Mouse (Mus musculus) heart, adult 2 months (tissue): ENCODE measurements around the gene Pir. TPM values are rescaled to one million over a fixed set of nuclear protein-coding genes. Genes with fewer than 3 reads are reported as not detected.
A peak's percentile ranks its signal among the peaks of the same experiment; 100 is the strongest.

Experiments
- DNase-seq, 2 experiments: peaks; one replicate each; pipeline ENCODE4 v3.0.0; 2021
- H3K27ac ChIP-seq: fragments of 200-600 bp; 2 replicates; pipeline ENCODE4 v1.8.1; 2022
- H3K27me3 ChIP-seq: fragments of 200-500 bp; 2 replicates; pipeline ENCODE4 v1.6.1; 2012; ENCODE audit warnings: mild to moderate bottlenecking, low read length, inconsistent platforms, mixed read lengths; ENCODE audit not compliant: control insufficient read depth, insufficient read depth
- H3K36me3 ChIP-seq: fragments of 200-500 bp; 2 replicates; pipeline ENCODE4 v1.6.1; 2012; ENCODE audit warnings: low read length, inconsistent platforms; ENCODE audit not compliant: control insufficient read depth, insufficient read depth
- H3K4me1 ChIP-seq: fragments of 200-500 bp; 2 replicates; pipeline ENCODE4 v1.6.1; 2011; ENCODE audit warnings: low read length; ENCODE audit not compliant: control insufficient read depth, insufficient read depth
- H3K4me3 ChIP-seq: fragments of 200-600 bp; 2 replicates; pipeline ENCODE4 v1.8.1; 2022
- H3K79me2 ChIP-seq: fragments of 200-500 bp; replicated peaks from 2 replicates; pipeline ENCODE4 v1.6.1; 2012; ENCODE audit warnings: mild to moderate bottlenecking, inconsistent platforms, low read length, moderate library complexity, mixed read lengths; ENCODE audit not compliant: control insufficient read depth, insufficient read depth
- H3K9ac ChIP-seq: fragments of 200-500 bp; 2 replicates; pipeline ENCODE4 v1.6.1; 2012; ENCODE audit warnings: low read depth, mild to moderate bottlenecking, control low read depth, inconsistent platforms, low read length, mixed read lengths
- CTCF ChIP-seq: fragments of 200-600 bp; IDR thresholded peaks from 2 replicates; pipeline ENCODE4 v1.8.1; 2022; ENCODE audit warnings: antibody characterized with exemption, mild to moderate bottlenecking, moderate library complexity
- EP300 ChIP-seq: fragments of 200-500 bp; IDR thresholded peaks from 2 replicates; pipeline ENCODE4 v1.6.1; 2011; ENCODE audit warnings: low read depth, low read length, control low read depth; ENCODE audit not compliant: insufficient read depth
- POLR2A ChIP-seq: fragments of 200-500 bp; IDR thresholded peaks from 2 replicates; pipeline ENCODE4 v1.6.1; 2011; ENCODE audit warnings: mild to moderate bottlenecking, low read depth, low read length, control low read depth; ENCODE audit not compliant: insufficient read depth
- WGBS: fragments of 180-500 bp; shearing (Covaris S2); methylation state at CpG from one replicate; pipeline ENCODE4 v1.1.7; 2018; 5-methylcytosine and 5-hydroxymethylcytosine counted together
- intact Hi-C: fragments of 180-260 bp; cut with DNase I; formaldehyde crosslinking; loops from one replicate; pipeline ENCODE4 v1.15.1; 2025
- long read RNA-seq: library from polyadenylated mRNA; stranded (forward); transcript quantifications from one replicate; pipeline ENCODE4 v2.0.0, GENCODE M21; 2021
- polyA plus RNA-seq: library from polyadenylated mRNA; depleted of rRNA; stranded (reverse); fragments of >200 nt; gene quantifications from 2 replicates; pipeline ENCODE4 v1.2.3, GENCODE M21; 2012; rRNA removed
- total RNA-seq, 2 experiments: library from RNA; stranded (reverse); gene quantifications; 2 replicates each; pipeline ENCODE4 v1.2.3; 2021

Pir gene
- 1 to 10 TPM; 6.3 to 6.6 TPM for total RNA-seq
- polyA plus RNA-seq = 2.8 and 2.9 TPM in 2 replicates
- long read RNA-seq, partial matches to known transcripts = 0 of 2 reads
- long read RNA-seq, other reads (novel, unspliced or antisense) = 0 of 2 reads

DNA sequence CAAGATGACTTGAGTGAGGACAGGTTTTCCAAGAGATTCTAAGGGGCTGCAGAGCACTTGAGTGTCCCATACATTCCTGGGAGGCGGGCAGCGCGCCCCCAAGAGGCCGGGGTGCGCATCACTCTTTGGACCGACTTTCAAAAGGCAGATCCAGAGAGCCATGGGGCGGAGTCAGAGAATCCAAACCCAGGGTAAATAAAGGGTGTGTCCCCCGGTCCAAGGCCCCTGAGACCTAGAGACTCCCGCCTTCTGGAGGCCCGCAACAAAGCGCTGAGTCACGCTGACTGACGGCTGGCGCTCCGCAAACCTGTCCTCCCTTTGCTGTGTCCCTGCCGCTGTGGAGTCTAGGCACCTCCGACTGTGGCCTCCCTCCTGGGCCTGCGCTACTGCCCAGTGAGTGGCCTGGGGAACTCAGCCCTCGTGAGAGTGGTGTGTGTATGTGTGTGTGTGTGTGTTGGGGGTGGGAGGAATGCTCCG, at the start of gene Pir:
Gene Pir (plus strand): TSS at position 87 of the 477 bp plus-strand sequence.
- no peaks in the 10 kb centered on the region for H3K79me2 ChIP-seq
- 10% methylated on average over 20 of the region's 20 CpGs for WGBS
- H3K36me3 ChIP-seq = no peaks in the 10 kb centered on the region
- peak within 1 kb of the TSS; percentile 54 for H3K9ac ChIP-seq
- H3K4me3 ChIP-seq = peak within 1 kb of the TSS; percentile 26
- peak within 1 kb of the TSS; percentile 36; the same call in 1 of the 2 replicates for H3K27ac ChIP-seq
- TF ChIP-seq EP300 (no peak), POLR2A (no peak), CTCF (peak; percentile 68)
- DNase-seq = peak; percentile 66 to 69
- intact Hi-C loops = no loop called here
- no peaks in the 10 kb centered on the region for H3K4me1 ChIP-seq
- H3K27me3 ChIP-seq = no peaks in the 10 kb centered on the region

DNA sequence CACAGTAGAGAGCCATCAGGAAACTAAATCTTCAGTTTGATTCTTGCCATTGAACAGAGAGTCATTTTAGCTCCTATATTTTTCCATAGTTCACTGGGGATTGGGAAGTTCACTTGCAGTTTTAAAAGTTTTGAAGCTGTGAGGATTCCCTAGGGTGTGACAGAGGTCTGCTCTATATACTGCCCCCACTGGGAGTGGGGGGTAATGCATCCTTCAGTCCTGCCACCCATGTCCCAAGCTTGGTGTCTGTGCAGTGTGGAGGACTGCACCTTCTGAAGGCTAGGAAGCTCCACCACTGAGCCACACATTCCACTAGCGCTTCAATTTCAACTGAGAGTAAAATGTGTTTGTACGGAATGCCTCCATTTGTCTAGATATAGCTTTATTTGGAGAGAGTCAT, 47.2 kb upstream of the Pir start:
- H3K4me3 ChIP-seq = no peak overlapping the region
- H3K36me3 ChIP-seq = no peaks in the 10 kb centered on the region
- 68% methylated on average over 2 of the region's 2 CpGs for WGBS
- TF ChIP-seq CTCF = peak; percentile 63
- TF ChIP-seq EP300 = no peak
- no peak overlapping the region for H3K9ac ChIP-seq
- no peak overlapping the region for H3K27ac ChIP-seq
- H3K4me1 ChIP-seq = no peaks in the 10 kb centered on the region
- no peaks in the 10 kb centered on the region for H3K79me2 ChIP-seq
- intact Hi-C loops = no loop called here
- no peak for DNase-seq
- no peaks in the 10 kb centered on the region for H3K27me3 ChIP-seq

DNA sequence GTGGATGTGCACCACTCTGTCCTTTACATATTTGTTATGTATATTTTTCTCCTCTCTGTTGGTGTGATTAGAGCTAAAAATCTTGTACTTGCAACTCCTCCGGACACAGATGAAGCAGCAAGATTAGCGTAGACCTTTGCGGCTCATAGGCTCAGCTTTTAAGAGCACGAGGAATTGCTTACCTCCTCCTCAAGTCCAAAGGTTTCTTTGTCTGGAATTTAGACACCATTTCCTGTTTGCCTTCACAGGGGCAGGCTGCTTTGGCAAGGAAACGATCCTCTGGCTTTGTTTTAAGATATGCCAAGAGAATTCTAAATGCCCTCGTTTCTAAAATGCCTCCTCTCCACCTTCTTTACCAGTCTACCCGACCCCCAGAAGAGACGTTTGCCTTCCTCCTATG, 35.8 kb upstream of the Pir start:
- Histone ChIP-seq H3K36me3 (no peaks in the 10 kb centered on the region), H3K79me2 (no peaks in the 10 kb centered on the region), H3K4me3 (no peak overlapping the region), H3K27ac (no peak overlapping the region), H3K9ac (no peak overlapping the region), H3K4me1 (no peaks in the 10 kb centered on the region), H3K27me3 (no peaks in the 10 kb centered on the region)
- DNase-seq = no peak
- intact Hi-C loops = no loop called here
- WGBS = 48% methylated on average over 8 of the region's 8 CpGs
- TF ChIP-seq EP300 (no peak), POLR2A (no peak), CTCF (no peak)

DNA sequence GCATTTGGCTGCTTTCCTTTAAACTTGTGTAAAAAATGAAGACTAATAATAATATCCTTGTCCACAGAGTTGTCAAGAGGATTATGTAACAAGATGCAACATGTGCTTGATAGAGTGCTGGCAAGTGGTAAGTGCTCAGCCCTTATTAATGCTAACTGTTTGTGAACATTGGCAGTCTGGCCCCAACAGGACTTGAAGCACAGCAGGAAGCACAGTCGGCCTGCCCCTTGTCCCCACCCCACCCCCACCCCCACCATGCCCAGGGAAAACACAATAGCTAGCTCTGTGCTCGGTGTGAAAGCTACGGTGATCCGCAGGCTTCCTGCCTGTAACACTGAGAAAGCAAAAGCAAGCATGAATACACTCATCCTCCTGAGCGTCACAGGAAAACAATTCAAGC, 23.5 kb upstream of the Pir start:
- no peaks in the 10 kb centered on the region for H3K79me2 ChIP-seq
- no peaks in the 10 kb centered on the region for H3K36me3 ChIP-seq
- no peak overlapping the region for H3K4me3 ChIP-seq
- TF ChIP-seq EP300 (no peak), CTCF (no peak), POLR2A (no peak)
- intact Hi-C loops = no loop called here
- DNase-seq = peak in 1 of 2 experiments; percentile 3
- H3K27me3 ChIP-seq = no peaks in the 10 kb centered on the region
- no peak overlapping the region for H3K9ac ChIP-seq
- no peaks in the 10 kb centered on the region for H3K4me1 ChIP-seq
- 20% methylated on average over 5 of the region's 5 CpGs for WGBS
- H3K27ac ChIP-seq = no peak overlapping the region

DNA sequence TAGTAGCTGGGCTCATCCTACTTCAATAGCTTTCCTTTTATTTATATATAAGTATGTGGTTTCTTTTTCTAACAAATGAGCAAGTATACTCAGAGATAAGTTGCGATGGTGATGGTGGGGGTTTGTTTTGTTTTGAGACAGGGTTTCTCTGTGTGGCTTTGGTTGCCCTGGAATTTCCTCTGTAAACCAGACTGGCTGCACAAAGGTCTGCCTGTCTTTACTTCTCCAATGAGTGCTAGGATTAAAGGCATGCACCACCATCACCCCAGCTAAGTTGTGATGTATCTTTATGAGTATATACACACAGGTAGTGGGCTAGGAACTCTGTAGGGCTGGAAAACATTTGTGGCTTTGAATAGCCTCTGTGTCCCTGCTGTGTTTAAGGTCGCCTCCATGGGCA, 22.4 kb upstream of the Pir start:
- WGBS = 71% methylated on average over 2 of the region's 2 CpGs
- Histone ChIP-seq H3K27me3 (no peaks in the 10 kb centered on the region), H3K4me3 (no peak overlapping the region), H3K27ac (no peak overlapping the region), H3K79me2 (no peaks in the 10 kb centered on the region), H3K9ac (no peak overlapping the region), H3K36me3 (no peaks in the 10 kb centered on the region), H3K4me1 (no peaks in the 10 kb centered on the region)
- DNase-seq = no peak
- intact Hi-C loops = no loop called here
- TF ChIP-seq EP300 (no peak), POLR2A (no peak), CTCF (no peak)

DNA sequence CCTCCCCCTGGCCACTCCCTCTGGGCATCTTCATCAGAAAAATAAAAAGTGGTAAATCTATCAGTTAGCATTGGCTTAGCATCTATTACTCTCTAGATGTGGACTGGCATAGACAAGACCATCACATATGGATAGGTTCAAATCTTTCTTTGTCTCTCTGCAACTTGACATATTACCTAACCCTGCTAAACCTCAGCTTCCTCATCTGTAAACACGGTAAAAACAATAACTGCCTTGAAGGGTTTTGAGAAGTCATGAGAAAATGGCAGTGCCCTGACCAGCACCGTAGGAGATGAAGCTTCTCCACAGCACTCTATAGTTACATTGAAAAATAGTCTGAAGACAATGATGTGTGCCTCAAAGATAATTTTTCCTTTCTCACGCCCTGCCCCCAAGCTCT, 12.6 kb upstream of the Pir start:
- no peaks in the 10 kb centered on the region for H3K27me3 ChIP-seq
- WGBS = 50% methylated on average over 3 of the region's 3 CpGs
- H3K79me2 ChIP-seq = no peaks in the 10 kb centered on the region
- intact Hi-C loops = no loop called here
- H3K9ac ChIP-seq = no peak overlapping the region
- H3K4me3 ChIP-seq = no peak overlapping the region
- H3K27ac ChIP-seq = no peak overlapping the region
- no peak for TF ChIP-seq POLR2A
- no peak for TF ChIP-seq EP300
- TF ChIP-seq CTCF = no peak
- no peak for DNase-seq
- no peaks in the 10 kb centered on the region for H3K36me3 ChIP-seq
- H3K4me1 ChIP-seq = no peaks in the 10 kb centered on the region; the same call in 1 of the 2 replicates
